Mouse (Mus musculus) macrophage (primary cell): Measurements from ENCODE around the gene Obscn. TPM values are rescaled to one million over a fixed set of nuclear protein-coding genes. Genes with fewer than 3 reads are reported as not detected.

Experiments
- H3K27ac ChIP-seq: fragments of 350-480 bp; formaldehyde crosslinking; 2 replicates; pipeline ENCODE4 v1.9.0; 2021
- H3K36me3 ChIP-seq: fragments of 350-480 bp; formaldehyde crosslinking; 2 replicates; pipeline ENCODE4 v1.9.0; 2021; ENCODE audit errors: inconsistent target
- H3K4me3 ChIP-seq: fragments of 350-480 bp; formaldehyde crosslinking; 2 replicates; pipeline ENCODE4 v1.9.0; 2021; ENCODE audit errors: inconsistent target
- H3K79me2 ChIP-seq: fragments of 350-480 bp; formaldehyde crosslinking; 2 replicates; pipeline ENCODE4 v1.9.0; 2021; ENCODE audit errors: inconsistent target
- WGBS: methylation state at CpG from one replicate; pipeline ENCODE4 v1.1.7; 2026; ENCODE audit warnings: inconsistent platforms; ENCODE audit not compliant: missing documents; 5-methylcytosine and 5-hydroxymethylcytosine counted together
- polyA plus RNA-seq: library from polyadenylated mRNA; stranded (reverse); fragments of 250-400 nt; gene quantifications from 3 replicates; pipeline ENCODE4 v1.2.4, GENCODE M21; 2018; ENCODE audit warnings: inconsistent platforms

Gene Obscn
- polyA plus RNA-seq, 1 experiment from 2014 or later: 0.01 TPM

GRCm38 (mm10) chr11:59161398-59161797 is 25.2 kb upstream of the Obscn start:
- Histone ChIP-seq H3K27ac (no peak overlapping the region), H3K36me3 (peaks cover 13% of the 10 kb centered on the region; the same call in 1 of the 2 replicates), H3K79me2 (no peaks in the 10 kb centered on the region; the same call in 1 of the 2 replicates), H3K4me3 (no peak overlapping the region)
- WGBS: 94% methylated on average over 5 of the region's 5 CpGs

GRCm38 (mm10) chr11:59159558-59159957 is 23.4 kb upstream of the Obscn start:
- WGBS: 98% methylated on average over 4 of the region's 4 CpGs
- Histone ChIP-seq H3K4me3 (no peak overlapping the region), H3K27ac (no peak overlapping the region), H3K79me2 (no peaks in the 10 kb centered on the region; the same call in 1 of the 2 replicates), H3K36me3 (peaks cover 20% of the 10 kb centered on the region; the same call in 1 of the 2 replicates)

- peaks cover 20% of the 10 kb centered on the region; the same call in 1 of the 2 replicates for H3K36me3 ChIP-seq
- 92% methylated on average over 9 of the region's 13 CpGs for WGBS
- no peak overlapping the region for H3K4me3 ChIP-seq
- H3K79me2 ChIP-seq: no peaks in the 10 kb centered on the region; the same call in 1 of the 2 replicates
- H3K27ac ChIP-seq: no peak overlapping the region
Measured at GRCm38 (mm10) chr11:59159099-59159498, 22.9 kb upstream of the Obscn start.

GRCm38 (mm10) chr11:59155900-59156299 is 19.7 kb upstream of the Obscn start:
- 98% methylated on average over 5 of the region's 5 CpGs for WGBS
- Histone ChIP-seq H3K36me3 (peaks cover 20% of the 10 kb centered on the region; the same call in 1 of the 2 replicates), H3K4me3 (no peak overlapping the region), H3K79me2 (no peaks in the 10 kb centered on the region), H3K27ac (no peak overlapping the region)

- H3K4me3 ChIP-seq: no peak overlapping the region
- 90% methylated on average over 7 of the region's 7 CpGs for WGBS
Measured at GRCm38 (mm10) chr11:59154220-59154619, 18.0 kb upstream of the Obscn start.

GRCm38 (mm10) chr11:59151729-59152128 is 15.5 kb upstream of the Obscn start:
- Histone ChIP-seq H3K36me3 (peaks cover 10% of the 10 kb centered on the region; the same call in 1 of the 2 replicates), H3K27ac (no peak overlapping the region), H3K79me2 (no peaks in the 10 kb centered on the region), H3K4me3 (no peak overlapping the region)
- WGBS: 57% methylated on average over 3 of the region's 3 CpGs

More at GRCm38 (mm10) chr11:59154220-59154619, 18.0 kb upstream of the Obscn start:
- Histone ChIP-seq H3K36me3 (peaks cover 20% of the 10 kb centered on the region; the same call in 1 of the 2 replicates), H3K79me2 (no peaks in the 10 kb centered on the region), H3K27ac (no peak overlapping the region)

- 74% methylated on average over 3 of the region's 3 CpGs for WGBS
- no peak overlapping the region for H3K27ac ChIP-seq
- no peaks in the 10 kb centered on the region for H3K79me2 ChIP-seq
- H3K4me3 ChIP-seq: no peak overlapping the region
- no peaks in the 10 kb centered on the region for H3K36me3 ChIP-seq
Measured at GRCm38 (mm10) chr11:59149302-59149701, 13.1 kb upstream of the Obscn start.

- H3K36me3 ChIP-seq: no peaks in the 10 kb centered on the region
- no peaks in the 10 kb centered on the region for H3K79me2 ChIP-seq
- no peak overlapping the region for H3K4me3 ChIP-seq
- WGBS: 86% methylated on average over 5 of the region's 5 CpGs
- H3K27ac ChIP-seq: no peak overlapping the region
Measured at GRCm38 (mm10) chr11:59142962-59143361, 6.8 kb upstream of the Obscn start.

- H3K27ac ChIP-seq: no peak overlapping the region
- no peaks in the 10 kb centered on the region for H3K79me2 ChIP-seq
- 5% methylated on average over 12 of the region's 14 CpGs for WGBS
- H3K36me3 ChIP-seq: no peaks in the 10 kb centered on the region
- no peak overlapping the region for H3K4me3 ChIP-seq
Measured at GRCm38 (mm10) chr11:59141772-59142370, 5.7 kb upstream of the Obscn start.

- WGBS: 90% methylated on average over 16 of the region's 19 CpGs
- Histone ChIP-seq H3K79me2 (no peaks in the 10 kb centered on the region), H3K4me3 (no peak overlapping the region), H3K36me3 (no peaks in the 10 kb centered on the region), H3K27ac (no peak overlapping the region)
Measured at GRCm38 (mm10) chr11:59138537-59139486, 2.6 kb upstream of the Obscn start.

- 85% methylated on average over 12 of the region's 12 CpGs for WGBS
- H3K79me2 ChIP-seq: no peaks in the 10 kb centered on the region
- no peak overlapping the region for H3K27ac ChIP-seq
- no peak overlapping the region for H3K4me3 ChIP-seq
- H3K36me3 ChIP-seq: no peaks in the 10 kb centered on the region
Measured at GRCm38 (mm10) chr11:59136994-59137706, 948 bp upstream of the Obscn start.

- H3K27ac ChIP-seq: no peak overlapping the region
- WGBS: 12% methylated on average over 55 of the region's 55 CpGs
- H3K4me3 ChIP-seq: no peak overlapping the region
- no peaks in the 10 kb centered on the region for H3K36me3 ChIP-seq
- no peaks in the 10 kb centered on the region for H3K79me2 ChIP-seq
Measured at GRCm38 (mm10) chr11:59135051-59135820, 966 bp downstream of the Obscn start.

- H3K27ac ChIP-seq: no peak overlapping the region
- 7% methylated on average over 33 of the region's 35 CpGs for WGBS
Measured at GRCm38 (mm10) chr11:59134373-59134997, 1.7 kb downstream of the Obscn start.

More at GRCm38 (mm10) chr11:59134373-59134997, 1.7 kb downstream of the Obscn start:
- Histone ChIP-seq H3K79me2 (no peaks in the 10 kb centered on the region), H3K4me3 (no peak overlapping the region), H3K36me3 (no peaks in the 10 kb centered on the region)
